Mouse (Mus musculus): Measurements from ENCODE around the gene Rwdd2b. TPM values are rescaled to one million over a fixed set of nuclear protein-coding genes. Genes with fewer than 3 reads are reported as not detected.

The Rwdd2b gene
- 10.4 and 11.3 TPM in 2 replicates for polyA plus RNA-seq (2015; fragmentation: Nextera tagmentation; extraction: Ambion mirVana)

- no peaks in the 10 kb centered on the region for H3K9me3 ChIP-seq
- H3K27ac ChIP-seq (replicated peaks), result peak within 1 kb of the TSS; percentile 97
- H3K4me2 ChIP-seq (replicated peaks), result peak within 1 kb of the TSS; percentile 75
- 0 out of 2 replicates have a peak, but pooled peaks cover 4% of the 10 kb centered on the region for H3K27me3 ChIP-seq
- H3K4me1 ChIP-seq, result peaks cover 11% of the 10 kb centered on the region
- H3K36me3 ChIP-seq, result no peaks in the 10 kb centered on the region
- H3K4me3 ChIP-seq, result peak within 1 kb of the TSS; percentile 98
- under 1% methylated on average over 38 of the region's 38 CpGs for WGBS
- H3K9ac ChIP-seq (replicated peaks), result peak within 1 kb of the TSS; percentile 95
- peak; percentile 97 for ATAC-seq (replicated peaks)
Measured at GRCm38 (mm10) chr16:87440184-87440686, at the start of gene Rwdd2b. TSS of gene Rwdd2b (minus strand) at chr16:87440573.

- Histone ChIP-seq H3K36me3 (peaks cover 97% of the 10 kb centered on the region), H3K27ac (replicated peaks) (no peak overlapping the region), H3K4me3 (no peak overlapping the region), H3K27me3 (no peaks in the 10 kb centered on the region), H3K9me3 (no peaks in the 10 kb centered on the region), H3K9ac (replicated peaks) (no peak overlapping the region), H3K4me2 (replicated peaks) (no peak overlapping the region), H3K4me1 (no peaks in the 10 kb centered on the region)
- WGBS, result 85% methylated on average over 2 of the region's 2 CpGs
- no peak for ATAC-seq (replicated peaks)
Measured at GRCm38 (mm10) chr16:87488605-87489004, 48.2 kb upstream of the Rwdd2b start.

DNA sequence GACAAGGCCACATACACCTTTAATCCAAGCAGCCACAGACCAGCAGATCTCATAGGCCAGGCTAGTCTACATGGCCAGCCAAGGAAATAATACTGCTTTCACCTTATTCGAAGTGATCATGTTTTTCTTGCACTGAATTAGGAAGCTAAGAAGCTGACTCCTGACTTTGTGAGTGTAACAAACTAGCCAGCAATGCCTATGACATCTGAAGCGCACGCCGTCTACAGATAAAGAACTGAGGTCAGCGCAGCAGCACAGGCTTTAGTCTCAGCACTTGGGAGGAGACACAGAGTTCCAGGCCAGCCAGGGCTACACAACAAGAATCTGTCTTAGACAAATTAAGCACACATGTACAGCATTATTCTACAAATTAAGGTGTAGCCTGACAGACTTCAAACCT lies 46.4 kb upstream of the Rwdd2b start:
- Histone ChIP-seq H3K4me3 (no peak overlapping the region), H3K36me3 (peaks cover 93% of the 10 kb centered on the region), H3K27me3 (no peaks in the 10 kb centered on the region), H3K4me1 (no peaks in the 10 kb centered on the region), H3K4me2 (replicated peaks) (no peak overlapping the region), H3K27ac (replicated peaks) (no peak overlapping the region), H3K9ac (replicated peaks) (no peak overlapping the region), H3K9me3 (no peaks in the 10 kb centered on the region)
- WGBS, result 98% methylated on average over 5 of the region's 5 CpGs
- no peak for ATAC-seq (replicated peaks)

GRCm38 (mm10) chr16:87484367-87484766 lies 44.0 kb upstream of the Rwdd2b start:
- WGBS, result 96% methylated on average over 5 of the region's 5 CpGs

DNA sequence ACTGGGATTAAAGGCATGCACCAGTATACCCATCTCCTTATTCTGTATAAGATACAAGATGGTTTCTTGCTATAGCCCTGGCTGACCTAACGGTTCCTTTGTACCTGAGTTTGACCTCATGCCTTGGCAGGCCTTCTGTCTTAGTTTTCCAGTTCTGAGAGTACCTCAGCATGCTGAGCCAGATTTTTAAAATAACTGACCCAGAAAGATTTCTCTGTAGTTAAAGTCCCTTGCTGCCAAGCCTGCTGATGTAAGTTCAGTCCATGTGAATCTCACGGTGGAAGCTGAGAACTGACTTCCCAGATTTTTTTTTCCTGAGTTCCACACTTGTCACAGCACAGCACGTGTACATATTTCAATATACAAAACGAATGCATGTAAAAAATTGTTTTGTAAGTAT lies 30.2 kb upstream of the Rwdd2b start:
- no peaks in the 10 kb centered on the region for H3K27me3 ChIP-seq
- H3K36me3 ChIP-seq, result peaks cover 80% of the 10 kb centered on the region
- H3K27ac ChIP-seq (replicated peaks), result no peak overlapping the region
- no peak overlapping the region for H3K9ac ChIP-seq (replicated peaks)
- ATAC-seq (replicated peaks), result no peak
- no peaks in the 10 kb centered on the region for H3K4me1 ChIP-seq
- no peak overlapping the region for H3K4me2 ChIP-seq (replicated peaks)
- no peak overlapping the region for H3K4me3 ChIP-seq
- 92% methylated on average over 4 of the region's 4 CpGs for WGBS
- H3K9me3 ChIP-seq, result no peaks in the 10 kb centered on the region

More at GRCm38 (mm10) chr16:87484367-87484766, 44.0 kb upstream of the Rwdd2b start:
- no peak for ATAC-seq (replicated peaks)
- Histone ChIP-seq H3K27me3 (no peaks in the 10 kb centered on the region), H3K27ac (replicated peaks) (no peak overlapping the region), H3K36me3 (peaks cover 84% of the 10 kb centered on the region), H3K4me1 (no peaks in the 10 kb centered on the region), H3K4me2 (replicated peaks) (no peak overlapping the region), H3K9me3 (no peaks in the 10 kb centered on the region), H3K4me3 (no peak overlapping the region), H3K9ac (replicated peaks) (no peak overlapping the region)

- ATAC-seq (replicated peaks), result no peak
- Histone ChIP-seq H3K4me2 (replicated peaks) (no peak overlapping the region), H3K4me1 (peaks cover 22% of the 10 kb centered on the region), H3K9me3 (no peaks in the 10 kb centered on the region), H3K9ac (replicated peaks) (no peak overlapping the region), H3K27ac (replicated peaks) (no peak overlapping the region), H3K27me3 (no peaks in the 10 kb centered on the region), H3K4me3 (no peak overlapping the region), H3K36me3 (peaks cover 25% of the 10 kb centered on the region; the same call in 1 of the 2 replicates)
- 96% methylated on average over 3 of the region's 3 CpGs for WGBS
Measured at GRCm38 (mm10) chr16:87458752-87459151, 18.4 kb upstream of the Rwdd2b start.

GRCm38 (mm10) chr16:87455180-87455611 lies 14.8 kb upstream of the Rwdd2b start:
- Histone ChIP-seq H3K27ac (replicated peaks) (peak overlapping the region; percentile 76), H3K9ac (replicated peaks) (peak overlapping the region; percentile 89), H3K9me3 (no peaks in the 10 kb centered on the region), H3K36me3 (peaks cover under 1% of the 10 kb centered on the region; the same call in 1 of the 2 replicates), H3K4me1 (peaks cover 22% of the 10 kb centered on the region), H3K4me2 (replicated peaks) (peak overlapping the region; percentile 89), H3K4me3 (peak overlapping the region; percentile 86), H3K27me3 (0 out of 2 replicates have a peak, but pooled peaks cover 2% of the 10 kb centered on the region)
- under 1% methylated on average over 38 of the region's 38 CpGs for WGBS
- no peak; the same call in 1 of the 2 replicates for ATAC-seq (replicated peaks)

DNA sequence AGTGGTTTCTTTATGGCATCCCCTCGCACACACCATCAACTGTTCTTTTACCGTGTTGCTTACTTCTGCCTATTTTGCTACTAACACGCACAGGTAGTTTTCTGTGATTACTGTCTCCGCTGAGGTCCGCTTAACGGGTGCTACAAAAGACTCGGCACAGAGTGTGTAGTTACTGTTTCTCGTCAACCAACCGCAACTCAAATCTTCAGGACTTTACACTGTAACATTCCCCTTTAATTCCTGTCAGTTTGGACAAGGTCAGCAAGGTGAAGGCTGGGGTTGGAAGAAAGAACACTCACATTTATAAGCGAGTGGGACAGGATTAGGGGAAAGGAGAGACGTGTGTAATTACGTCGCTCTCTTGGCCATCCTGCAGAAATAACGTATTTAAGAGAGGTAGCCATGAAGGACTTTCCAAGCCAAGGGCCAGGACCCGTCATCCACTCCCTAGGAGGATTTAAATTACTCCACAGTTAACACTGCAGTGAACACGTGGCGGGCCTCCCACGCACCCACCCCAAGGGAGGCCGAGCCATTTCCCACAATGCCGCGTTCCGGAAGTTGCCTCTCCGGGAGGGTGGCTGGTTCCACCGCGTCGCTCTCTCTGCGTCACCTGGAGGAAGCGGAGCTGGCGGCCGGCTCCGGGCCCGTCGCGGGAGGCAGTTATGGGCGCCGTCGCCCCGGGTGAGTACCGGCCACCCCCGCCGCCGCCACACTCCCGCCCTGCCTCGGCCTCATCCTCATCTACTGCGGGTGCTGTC lies 14.2 kb upstream of the Rwdd2b start, which contains the start of gene Usp16:
Usp16 (plus strand) TSS at position 285 of the 761 bp plus-strand sequence.
- Histone ChIP-seq H3K4me1 (peaks cover 22% of the 10 kb centered on the region), H3K27ac (replicated peaks) (peak within 1 kb of the TSS; percentile 76), H3K4me2 (replicated peaks) (peak within 1 kb of the TSS; percentile 89), H3K27me3 (0 out of 2 replicates have a peak, but pooled peaks cover 2% of the 10 kb centered on the region), H3K9ac (replicated peaks) (peak within 1 kb of the TSS; percentile 89), H3K36me3 (no peaks in the 10 kb centered on the region), H3K4me3 (peak within 1 kb of the TSS; percentile 86), H3K9me3 (no peaks in the 10 kb centered on the region)
- peak; percentile 99 for ATAC-seq (replicated peaks)
- WGBS, result 8% methylated on average over 45 of the region's 45 CpGs

DNA sequence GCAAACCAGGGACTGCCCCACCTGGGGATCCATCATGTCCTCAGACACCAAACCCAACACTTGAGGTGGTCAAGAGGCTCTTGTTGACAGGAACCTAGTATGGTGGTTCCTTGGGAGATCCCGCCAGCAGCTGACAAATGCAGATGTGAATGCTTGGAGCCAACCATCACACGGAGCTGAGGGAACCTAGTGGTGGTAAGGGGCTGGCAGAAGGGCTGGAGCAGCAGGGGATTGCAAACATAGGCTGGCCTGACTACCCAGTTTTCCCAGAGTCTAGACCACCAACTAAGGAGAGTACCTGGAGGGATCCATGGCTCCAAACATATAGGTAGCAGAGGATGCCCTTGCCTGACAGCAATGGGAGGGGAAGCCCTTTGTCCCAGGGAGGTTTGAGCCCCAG lies 12.9 kb upstream of the Rwdd2b start:
- no peak overlapping the region for H3K4me3 ChIP-seq
- H3K36me3 ChIP-seq, result no peaks in the 10 kb centered on the region
- no peak overlapping the region for H3K4me2 ChIP-seq (replicated peaks)
- no peaks in the 10 kb centered on the region for H3K9me3 ChIP-seq
- H3K4me1 ChIP-seq, result peaks cover 22% of the 10 kb centered on the region
- 87% methylated on average over 2 of the region's 2 CpGs for WGBS
- no peak overlapping the region for H3K9ac ChIP-seq (replicated peaks)
- H3K27me3 ChIP-seq, result 0 out of 2 replicates have a peak, but pooled peaks cover 2% of the 10 kb centered on the region
- ATAC-seq (replicated peaks), result no peak
- no peak overlapping the region for H3K27ac ChIP-seq (replicated peaks)

DNA sequence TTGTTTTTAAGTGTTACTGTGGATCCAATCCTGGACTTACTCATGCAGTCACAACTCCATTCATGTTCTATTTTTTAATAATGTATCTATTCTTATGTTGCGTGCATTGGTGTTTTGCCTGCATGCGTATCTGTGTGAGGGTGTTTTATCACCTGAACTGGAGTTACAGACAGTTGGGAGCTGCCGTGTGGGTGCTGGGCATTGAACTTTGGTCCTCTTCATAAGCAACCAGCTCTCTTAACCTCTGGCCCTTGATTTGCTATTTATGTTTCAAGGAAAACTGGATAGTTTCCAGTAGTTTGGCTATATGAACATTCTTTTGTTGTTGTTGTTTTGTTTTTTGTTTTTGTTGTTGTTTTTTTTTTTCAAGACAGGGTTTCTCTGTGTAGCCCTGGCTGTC lies 5.2 kb upstream of the Rwdd2b start:
- Histone ChIP-seq H3K27ac (replicated peaks) (no peak overlapping the region), H3K4me3 (no peak overlapping the region), H3K4me1 (peaks cover 7% of the 10 kb centered on the region), H3K9me3 (no peaks in the 10 kb centered on the region), H3K27me3 (0 out of 2 replicates have a peak, but pooled peaks cover 4% of the 10 kb centered on the region), H3K9ac (replicated peaks) (no peak overlapping the region), H3K36me3 (no peaks in the 10 kb centered on the region), H3K4me2 (replicated peaks) (no peak overlapping the region)
- WGBS, result 96% methylated on average over 3 of the region's 3 CpGs
- ATAC-seq (replicated peaks), result no peak

GRCm38 (mm10) chr16:87445110-87445509 lies 4.7 kb upstream of the Rwdd2b start:
- H3K9ac ChIP-seq (replicated peaks), result no peak overlapping the region
- H3K27me3 ChIP-seq, result 0 out of 2 replicates have a peak, but pooled peaks cover 4% of the 10 kb centered on the region
- no peak overlapping the region for H3K27ac ChIP-seq (replicated peaks)
- no peaks in the 10 kb centered on the region for H3K36me3 ChIP-seq
- H3K4me2 ChIP-seq (replicated peaks), result no peak overlapping the region
- H3K9me3 ChIP-seq, result no peaks in the 10 kb centered on the region
- no peak for ATAC-seq (replicated peaks)
- H3K4me3 ChIP-seq, result no peak overlapping the region
- peaks cover 7% of the 10 kb centered on the region for H3K4me1 ChIP-seq

DNA sequence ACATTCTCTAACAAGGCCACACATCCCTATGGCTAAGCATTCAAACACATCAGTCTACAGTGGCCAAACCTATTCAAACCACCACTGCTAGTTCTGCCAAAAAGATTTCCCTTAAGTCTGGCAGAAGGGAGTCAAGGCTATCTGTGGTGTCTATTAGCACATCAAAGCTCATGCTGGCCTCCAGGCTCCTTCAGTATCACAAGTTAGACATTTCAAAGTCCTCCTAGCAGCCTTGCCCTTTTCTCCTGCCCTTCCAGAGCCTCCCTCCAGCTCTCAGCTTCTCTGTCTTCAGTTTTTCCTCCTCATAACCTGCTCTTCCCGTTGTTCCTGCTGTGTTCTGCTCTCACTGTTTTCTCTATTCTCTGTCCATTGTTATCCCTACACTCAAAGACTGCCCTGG lies 3.7 kb upstream of the Rwdd2b start:
- Histone ChIP-seq H3K36me3 (no peaks in the 10 kb centered on the region), H3K27ac (replicated peaks) (no peak overlapping the region), H3K4me2 (replicated peaks) (no peak overlapping the region), H3K9me3 (no peaks in the 10 kb centered on the region), H3K4me1 (peaks cover 11% of the 10 kb centered on the region), H3K9ac (replicated peaks) (no peak overlapping the region), H3K27me3 (0 out of 2 replicates have a peak, but pooled peaks cover 4% of the 10 kb centered on the region), H3K4me3 (no peak overlapping the region)
- ATAC-seq (replicated peaks), result no peak
- WGBS, result 56% methylated on average over 1 of the region's 1 CpGs

All from forebrain, embryonic 15.5 days (tissue).